Mouse (Mus musculus) adipose tissue, adult 10 weeks (tissue): ENCODE results near the gene Mgat4a. TPM values are rescaled to one million over a fixed set of nuclear protein-coding genes. Genes with fewer than 3 reads are reported as not detected.

Source experiments
- polyA plus RNA-seq: library from polyadenylated mRNA; stranded (reverse); fragments of 350-450 nt; fragmentation: Illumina TruSeq; extraction: RNeasy Lipid Tissue Mini Kit (QIAGEN cat#74804); gene quantifications from one replicate; pipeline ENCODE4 v1.2.3, GENCODE M21; 2014; ENCODE audit warnings: low read depth, low replicate concordance

The Mgat4a gene
- polyA plus RNA-seq = 3.8 TPM

DNA sequence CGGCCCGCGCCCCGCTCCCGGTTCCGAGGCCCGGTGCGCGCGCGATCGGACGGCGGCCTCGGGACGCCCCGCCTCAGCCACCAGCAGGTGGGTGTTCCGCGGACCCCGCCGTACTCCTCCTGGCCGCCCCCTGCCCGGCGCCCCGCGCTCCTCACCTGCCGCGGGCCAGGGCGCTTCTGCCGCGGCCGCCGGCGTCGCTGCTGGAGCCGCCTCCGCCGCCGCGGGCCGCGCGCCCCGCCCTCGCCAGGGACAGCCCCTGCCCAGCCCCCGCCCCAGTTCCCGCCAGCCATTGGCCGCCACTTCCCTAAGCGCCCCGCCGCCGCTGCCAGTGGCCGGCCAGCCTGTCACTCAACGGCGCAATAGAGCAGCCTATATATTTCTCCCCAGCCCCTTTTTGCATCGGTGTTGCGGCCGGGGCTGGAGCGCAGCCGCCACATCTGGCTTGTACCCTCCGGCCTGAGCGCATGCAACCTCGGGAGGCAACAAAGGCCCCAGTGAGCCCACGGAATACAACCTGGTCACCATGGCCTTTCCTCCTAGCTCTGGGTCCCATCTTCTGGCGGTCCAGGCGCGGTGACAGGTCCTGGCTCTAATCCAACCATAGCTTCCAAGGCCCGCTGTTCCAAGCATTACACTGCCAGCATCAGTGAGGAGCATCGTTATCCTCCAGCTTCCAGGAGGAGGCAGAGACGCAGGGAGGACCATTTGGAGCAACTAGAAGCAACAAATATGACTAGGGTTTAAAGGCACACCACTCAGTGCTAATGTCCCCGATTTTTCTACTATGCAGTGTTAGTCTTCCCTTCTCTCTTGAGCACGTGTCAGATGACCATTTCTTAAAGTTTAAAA, at the start of gene Mgat4a:
Gene Mgat4a (minus strand): TSS at position 207 of the 849 bp plus-strand sequence.

GRCm38 (mm10) chr1:37429366-37430296, 111.2 kb downstream of the Mgat4a start, which contains the start of the genes Coa5 and Unc50:
Gene Coa5, minus strand, starts transcription at chr1:37430103.
Gene Unc50, plus strand, starts transcription at chr1:37430139.

Other genes starting within 250 kb of the Mgat4a start
- gene Inpp4a, start 241.2 kb downstream of the Mgat4a start, polyA plus RNA-seq = 7.1 TPM
- gene Coa5, start 110.9 kb downstream of the Mgat4a start, polyA plus RNA-seq = 56.8 TPM
- 62.7 TPM for gene Unc50, start 110.9 kb downstream of the Mgat4a start, polyA plus RNA-seq
- 33.5 TPM for gene 2010300C02Rik, start 179.1 kb upstream of the Mgat4a start, polyA plus RNA-seq